Mouse (Mus musculus): ENCODE data around the gene Cxcl10. TPM values are rescaled to one million over a fixed set of nuclear protein-coding genes. Genes with fewer than 3 reads are reported as not detected.
A peak's percentile ranks its signal among the peaks of the same experiment; 100 is the strongest.

Cxcl10 gene
- total RNA-seq, 1 experiment, result 3.3 TPM

DNA sequence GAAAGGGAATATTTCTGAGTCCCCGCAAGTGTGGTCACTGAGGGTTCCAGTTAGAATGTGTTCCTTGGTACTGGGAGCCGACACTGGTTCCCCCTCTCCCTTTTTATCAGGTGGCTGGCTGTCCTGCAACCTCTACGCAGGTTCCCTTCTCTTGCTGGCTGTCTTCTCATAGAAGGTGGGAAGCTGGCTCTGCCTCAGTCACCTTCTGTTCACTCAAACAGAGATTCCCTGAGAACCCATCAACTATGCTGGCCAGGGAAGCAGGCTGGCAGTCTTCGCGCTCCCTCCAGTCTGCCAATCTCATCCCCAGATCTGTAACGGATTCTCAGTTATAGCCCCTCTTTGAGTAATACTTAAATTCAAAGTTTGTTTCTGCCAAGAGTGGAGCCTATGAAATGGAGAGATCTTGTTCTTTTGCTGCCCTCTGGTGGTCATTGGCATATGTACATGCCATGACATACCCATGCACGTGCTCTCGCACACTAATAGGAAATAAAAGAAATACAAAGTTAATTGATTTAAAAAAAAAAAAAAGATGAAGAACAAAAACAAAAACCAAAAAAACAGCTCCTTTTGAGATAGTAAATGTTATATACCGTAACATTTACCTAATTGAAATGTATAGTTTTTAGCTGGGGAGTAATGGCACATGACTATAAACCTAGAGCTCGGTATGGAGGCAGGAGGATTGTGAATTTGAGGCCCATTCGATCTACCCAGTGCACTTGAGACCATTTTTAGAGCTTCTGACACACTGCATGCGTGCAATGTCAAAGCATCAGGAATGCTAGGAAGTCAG, 33.1 kb upstream of the Cxcl10 start:
- DNase-seq (ENCODE audit: low read depth, low spot score), result peak; percentile 78
- H3K4me3 ChIP-seq (ENCODE audit: insufficient read depth in 1 of 2, low read depth in 1 of 2, low read length in 2 of 2, poor library complexity in 1 of 2, severe bottlenecking in 1 of 2), result no peak overlapping the region
- TF ChIP-seq ZC3H11A (IDR thresholded peaks at IDR 0.05; ENCODE audit: borderline replicate concordance, low read depth, low read length) (peak; percentile 61; the same call in 1 of the 2 replicates), CHD2 (IDR thresholded peaks at IDR 0.05; ENCODE audit: low read depth, low read length) (no peak)
- H3K9ac ChIP-seq (ENCODE audit: insufficient read depth, low read depth, low read length, poor library complexity, severe bottlenecking), result no peak overlapping the region
- no peaks in the 10 kb centered on the region for H3K9me3 ChIP-seq (ENCODE audit: control insufficient read depth, insufficient read depth, low read depth, low read length)
- H3K4me1 ChIP-seq (ENCODE audit: control insufficient read depth in 2 of 2, insufficient read depth in 2 of 2, low read length in 2 of 2, poor library complexity in 1 of 2), result peaks cover 0 to 4% of the 10 kb centered on the region in 2 experiments; a peak in 1 of 4 replicates
- H3K36me3 ChIP-seq (ENCODE audit: control insufficient read depth, insufficient read depth, low read length, poor library complexity, severe bottlenecking), result no peaks in the 10 kb centered on the region
- H3K27ac ChIP-seq (ENCODE audit: insufficient read depth, low read depth, low read length, poor library complexity, severe bottlenecking), result no peak overlapping the region
- in situ Hi-C loops (cut with MboI; ENCODE audit: low sequenced_read_pairs in 2 of 2, unreplicated experiment in 2 of 2), result no loop called here

DNA sequence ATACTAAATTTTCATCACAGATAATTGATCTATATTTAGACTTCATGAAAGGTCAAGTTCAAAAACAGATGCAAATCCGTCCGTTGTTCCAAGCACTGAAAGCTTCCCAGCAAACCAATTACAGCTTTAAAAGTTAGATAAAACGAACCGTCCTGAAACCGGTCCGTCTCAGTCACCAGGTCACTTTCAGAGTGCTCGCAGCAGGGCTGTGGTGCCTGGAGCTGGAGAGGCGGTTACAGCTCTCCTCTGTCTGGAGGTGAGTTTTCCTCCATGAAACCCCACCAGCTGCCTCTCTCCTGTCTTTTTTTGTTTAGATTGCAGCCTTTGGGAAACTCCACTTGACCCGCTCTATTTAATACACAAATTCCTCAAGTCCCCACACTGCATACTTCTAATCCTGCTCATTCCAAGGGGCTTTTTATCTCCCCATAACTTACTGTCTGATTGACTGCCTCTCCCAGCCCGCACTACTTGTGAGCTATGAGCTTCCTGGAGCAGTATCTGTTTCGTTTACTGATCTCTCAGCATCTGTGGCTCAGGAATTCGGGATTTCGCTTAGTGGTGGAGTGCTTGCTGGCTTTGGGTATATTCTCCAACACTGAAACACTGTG, 28.2 kb upstream of the Cxcl10 start:
- no peak for DNase-seq (ENCODE audit: low read depth, low spot score)
- H3K36me3 ChIP-seq (ENCODE audit: control insufficient read depth, insufficient read depth, low read length, poor library complexity, severe bottlenecking), result no peaks in the 10 kb centered on the region
- H3K4me1 ChIP-seq (ENCODE audit: control insufficient read depth in 2 of 2, insufficient read depth in 2 of 2, low read length in 2 of 2, poor library complexity in 1 of 2), result no peaks in the 10 kb centered on the region
- TF ChIP-seq HCFC1 (IDR thresholded peaks at IDR 0.05; ENCODE audit: borderline replicate concordance, insufficient read depth, low read length), result no peak
- TF ChIP-seq MAFK (IDR thresholded peaks at IDR 0.05; ENCODE audit: insufficient read depth, low read depth, low read length), result no peak
- TF ChIP-seq CHD2 (IDR thresholded peaks at IDR 0.05; ENCODE audit: low read depth, low read length), result no peak
- TF ChIP-seq ZC3H11A (IDR thresholded peaks at IDR 0.05; ENCODE audit: borderline replicate concordance, low read depth, low read length), result no peak
- no peak for TF ChIP-seq ZNF384 (IDR thresholded peaks at IDR 0.05; ENCODE audit: low read depth, low read length)
- H3K27ac ChIP-seq (ENCODE audit: insufficient read depth, low read depth, low read length, poor library complexity, severe bottlenecking), result no peak overlapping the region
- no peak overlapping the region for H3K9ac ChIP-seq (ENCODE audit: insufficient read depth, low read depth, low read length, poor library complexity, severe bottlenecking)
- no peaks in the 10 kb centered on the region for H3K9me3 ChIP-seq (ENCODE audit: control insufficient read depth, insufficient read depth, low read depth, low read length)
- in situ Hi-C loops (cut with MboI; ENCODE audit: low sequenced_read_pairs in 2 of 2, unreplicated experiment in 2 of 2), result no loop called here
- no peak overlapping the region for H3K4me3 ChIP-seq (ENCODE audit: insufficient read depth in 1 of 2, low read depth in 1 of 2, low read length in 2 of 2, poor library complexity in 1 of 2, severe bottlenecking in 1 of 2)

DNA sequence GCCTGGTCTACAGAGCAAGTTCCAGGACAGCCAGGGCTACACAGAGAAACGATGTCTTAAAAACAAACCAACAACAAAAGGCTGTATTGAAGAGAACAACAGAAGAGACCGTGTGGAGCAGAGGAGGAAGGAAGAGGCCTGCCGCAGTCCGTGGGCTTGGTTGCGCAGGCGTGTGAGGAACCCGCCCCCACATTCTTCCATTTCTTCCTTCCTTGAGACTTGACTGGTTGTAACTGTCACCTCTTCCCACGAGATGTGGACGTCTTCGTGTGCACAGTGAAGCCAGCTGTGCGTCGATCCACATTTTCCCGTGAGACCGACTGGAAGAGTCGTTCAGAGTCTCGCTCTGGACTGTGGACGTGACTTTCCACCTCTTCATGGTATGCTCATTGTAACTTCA, 26.7 kb upstream of the Cxcl10 start:
- no peaks in the 10 kb centered on the region for H3K4me1 ChIP-seq (ENCODE audit: control insufficient read depth in 2 of 2, insufficient read depth in 2 of 2, low read length in 2 of 2, poor library complexity in 1 of 2)
- TF ChIP-seq MAFK (IDR thresholded peaks at IDR 0.05; ENCODE audit: insufficient read depth, low read depth, low read length), result no peak
- no peak for TF ChIP-seq HCFC1 (IDR thresholded peaks at IDR 0.05; ENCODE audit: borderline replicate concordance, insufficient read depth, low read length)
- in situ Hi-C loops (cut with MboI; ENCODE audit: low sequenced_read_pairs in 2 of 2, unreplicated experiment in 2 of 2), result no loop called here
- DNase-seq (ENCODE audit: low read depth, low spot score), result no peak
- H3K36me3 ChIP-seq (ENCODE audit: control insufficient read depth, insufficient read depth, low read length, poor library complexity, severe bottlenecking), result no peaks in the 10 kb centered on the region
- no peak overlapping the region for H3K27ac ChIP-seq (ENCODE audit: insufficient read depth, low read depth, low read length, poor library complexity, severe bottlenecking)
- H3K9ac ChIP-seq (ENCODE audit: insufficient read depth, low read depth, low read length, poor library complexity, severe bottlenecking), result no peak overlapping the region
- H3K9me3 ChIP-seq (ENCODE audit: control insufficient read depth, insufficient read depth, low read depth, low read length), result no peaks in the 10 kb centered on the region
- H3K4me3 ChIP-seq (ENCODE audit: insufficient read depth in 1 of 2, low read depth in 1 of 2, low read length in 2 of 2, poor library complexity in 1 of 2, severe bottlenecking in 1 of 2), result no peak overlapping the region

DNA sequence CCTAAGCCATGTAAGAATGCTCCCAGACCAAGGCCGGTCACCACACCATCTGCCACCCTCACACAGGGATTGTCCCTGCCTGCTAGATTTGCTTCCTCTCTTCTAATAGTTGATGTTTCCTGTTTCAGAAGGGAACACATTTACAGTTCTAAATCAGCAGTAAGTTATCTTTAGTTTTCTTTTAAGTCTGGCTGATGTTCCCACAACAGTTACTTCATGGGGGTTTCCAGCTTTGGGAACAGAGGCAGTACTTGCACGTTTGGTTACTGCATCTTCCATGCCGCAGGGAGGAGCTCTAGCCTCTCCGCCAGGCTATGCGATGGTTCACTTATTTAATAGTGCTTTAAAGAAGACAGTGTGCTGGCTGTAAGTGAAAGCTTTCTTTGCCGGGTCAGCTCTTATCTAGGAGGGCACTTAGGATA, 26.0 kb upstream of the Cxcl10 start:
- no peak overlapping the region for H3K27ac ChIP-seq (ENCODE audit: insufficient read depth, low read depth, low read length, poor library complexity, severe bottlenecking)
- DNase-seq (ENCODE audit: low read depth, low spot score), result no peak
- no peak overlapping the region for H3K4me3 ChIP-seq (ENCODE audit: insufficient read depth in 1 of 2, low read depth in 1 of 2, low read length in 2 of 2, poor library complexity in 1 of 2, severe bottlenecking in 1 of 2)
- no peaks in the 10 kb centered on the region for H3K36me3 ChIP-seq (ENCODE audit: control insufficient read depth, insufficient read depth, low read length, poor library complexity, severe bottlenecking)
- no peaks in the 10 kb centered on the region for H3K4me1 ChIP-seq (ENCODE audit: control insufficient read depth in 2 of 2, insufficient read depth in 2 of 2, low read length in 2 of 2, poor library complexity in 1 of 2)
- H3K9me3 ChIP-seq (ENCODE audit: control insufficient read depth, insufficient read depth, low read depth, low read length), result no peaks in the 10 kb centered on the region
- TF ChIP-seq MAFK (IDR thresholded peaks at IDR 0.05; ENCODE audit: insufficient read depth, low read depth, low read length) (no peak), ZNF384 (IDR thresholded peaks at IDR 0.05; ENCODE audit: low read depth, low read length) (no peak), HCFC1 (IDR thresholded peaks at IDR 0.05; ENCODE audit: borderline replicate concordance, insufficient read depth, low read length) (no peak), ZC3H11A (IDR thresholded peaks at IDR 0.05; ENCODE audit: borderline replicate concordance, low read depth, low read length) (no peak), CHD2 (IDR thresholded peaks at IDR 0.05; ENCODE audit: low read depth, low read length) (no peak)
- in situ Hi-C loops (cut with MboI; ENCODE audit: low sequenced_read_pairs in 2 of 2, unreplicated experiment in 2 of 2), result no loop called here
- no peak overlapping the region for H3K9ac ChIP-seq (ENCODE audit: insufficient read depth, low read depth, low read length, poor library complexity, severe bottlenecking)
